Mouse (Mus musculus) T-helper 1 cell (primary cell): Measurements from ENCODE around the gene Snrpd2.
"Not testable (repeated sequence)": the region's sequence is repeated elsewhere in the genome, so short reads cannot be mapped to it uniquely, and the experiment has no call there.

Experiments
- in situ Hi-C: fragments of 300-600 bp; cut with MboI, MseI; formaldehyde crosslinking; loops from one replicate; pipeline ENCODE4 v1.15.1; 2025; ENCODE audit warnings: high pct_unique_total_duplicates

The Snrpd2 gene

GRCm38 (mm10) chr7:19148875-19149541 is 514 bp upstream of the Snrpd2 start, which contains the start of gene Qpctl:
TSS of gene Qpctl (minus strand) at chr7:19149291.
- in situ Hi-C loops: no loop called here

GRCm38 (mm10) chr7:19151121-19151520 is 1.6 kb downstream of the Snrpd2 start:
- in situ Hi-C loops: not testable (repeated sequence)

GRCm38 (mm10) chr7:19154796-19155195 is 5.3 kb downstream of the Snrpd2 start:
- in situ Hi-C loops: no loop called here

- in situ Hi-C loops: no loop called here
Observed at GRCm38 (mm10) chr7:19155825-19156475, 6.4 kb downstream of the Snrpd2 start.

- in situ Hi-C loops: no loop called here
Observed at GRCm38 (mm10) chr7:19157160-19157800, 7.8 kb downstream of the Snrpd2 start.

- in situ Hi-C loops: no loop called here
Observed at GRCm38 (mm10) chr7:19158601-19159000, 9.1 kb downstream of the Snrpd2 start.

GRCm38 (mm10) chr7:19159411-19159810 is 9.9 kb downstream of the Snrpd2 start:
- in situ Hi-C loops: no loop called here

- in situ Hi-C loops: no loop called here
Observed at GRCm38 (mm10) chr7:19160115-19160514, 10.6 kb downstream of the Snrpd2 start.

GRCm38 (mm10) chr7:19162928-19163327 is 13.4 kb downstream of the Snrpd2 start:
- in situ Hi-C loops: no loop called here

GRCm38 (mm10) chr7:19163752-19164151 is 14.2 kb downstream of the Snrpd2 start:
- in situ Hi-C loops: no loop called here

- in situ Hi-C loops: no loop called here
Observed at GRCm38 (mm10) chr7:19164189-19164588, 14.7 kb downstream of the Snrpd2 start.

- in situ Hi-C loops: no loop called here
Observed at GRCm38 (mm10) chr7:19164978-19165377, 15.5 kb downstream of the Snrpd2 start.

- in situ Hi-C loops: no loop called here
Observed at GRCm38 (mm10) chr7:19165656-19166423, 16.3 kb downstream of the Snrpd2 start, which contains the start of gene Gipr. TSS of gene Gipr (minus strand) at chr7:19166127.

- in situ Hi-C loops: no loop called here
Observed at GRCm38 (mm10) chr7:19166990-19167389, 17.5 kb downstream of the Snrpd2 start.

- in situ Hi-C loops: no loop called here
Observed at GRCm38 (mm10) chr7:19169506-19169905, 20.0 kb downstream of the Snrpd2 start.

GRCm38 (mm10) chr7:19170142-19170541 is 20.6 kb downstream of the Snrpd2 start:
- in situ Hi-C loops: no loop called here

- in situ Hi-C loops: no loop called here
Observed at GRCm38 (mm10) chr7:19171831-19172230, 22.3 kb downstream of the Snrpd2 start.

GRCm38 (mm10) chr7:19172874-19173273 is 23.4 kb downstream of the Snrpd2 start:
- in situ Hi-C loops: no loop called here

- in situ Hi-C loops: loop anchor here (5.0 kb wide), 1 partner anchor 106 kb away; the partner anchor contains the start of genes Ppm1n and Rtn2
Observed at GRCm38 (mm10) chr7:19175708-19176515, 26.4 kb downstream of the Snrpd2 start, which contains the start of gene Eml2. TSS of gene Eml2 (plus strand) at chr7:19176421.

GRCm38 (mm10) chr7:19176516-19176947 is 27.0 kb downstream of the Snrpd2 start:
- in situ Hi-C loops: loop anchor here (5.0 kb wide), 1 partner anchor 106 kb away; the partner anchor contains the start of genes Ppm1n and Rtn2

GRCm38 (mm10) chr7:19177216-19177615 is 27.7 kb downstream of the Snrpd2 start:
- in situ Hi-C loops: loop anchor here (5.0 kb wide), 1 partner anchor 105 kb away; the partner anchor contains the start of genes Ppm1n and Rtn2
